Mouse (Mus musculus): ENCODE measurements at regions not wholly inside any gene's neighbourhood (a gene's known extent, or its start where the extent isn't known, plus 50 kb on each side); places are given as distances from the start of the nearest gene placed in this dataset.

DNA sequence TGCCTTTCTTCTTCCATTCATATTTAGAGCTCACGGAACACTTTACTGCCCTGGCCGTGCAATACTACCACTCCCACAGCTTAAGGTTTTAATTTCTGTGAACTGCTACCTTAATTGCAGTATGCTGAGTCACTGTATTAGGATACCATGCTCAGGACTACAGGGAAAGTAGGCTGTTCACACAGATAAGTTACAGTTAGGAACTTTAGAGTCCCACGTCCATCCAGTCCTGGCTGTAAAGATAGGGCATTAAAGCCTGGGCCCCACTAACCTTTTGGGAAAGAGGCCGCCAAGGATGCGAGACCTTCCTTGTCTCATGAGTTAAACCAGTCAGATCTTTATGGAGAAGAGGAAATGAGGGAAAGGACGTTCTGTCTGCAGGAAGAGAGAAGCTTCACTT is 574.6 kb downstream of the Stpg2 start:
- DNase-seq (ENCODE audit: inconsistent ontology term) = no peak

DNA sequence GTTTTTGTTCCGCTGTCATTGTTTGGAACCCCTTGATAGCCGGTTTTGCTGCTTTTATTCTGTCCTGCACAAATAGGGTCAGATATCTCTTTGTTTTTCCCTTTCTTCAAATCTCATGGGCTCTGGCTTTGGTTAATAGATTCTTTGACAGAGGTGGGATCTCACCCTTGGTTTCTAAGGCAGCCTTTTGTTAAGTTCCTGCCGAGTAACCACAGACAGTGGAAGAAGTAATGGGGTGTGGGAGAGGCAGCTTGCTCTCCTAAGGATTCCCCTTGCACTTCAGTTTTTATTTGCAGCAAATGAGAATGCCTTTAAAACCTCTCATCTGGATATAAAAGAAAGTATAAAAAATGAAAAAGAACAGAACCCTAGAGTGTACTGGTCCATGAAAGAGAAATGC is 577.9 kb downstream of the Stpg2 start:
- no peak for DNase-seq (ENCODE audit: inconsistent ontology term)

DNA sequence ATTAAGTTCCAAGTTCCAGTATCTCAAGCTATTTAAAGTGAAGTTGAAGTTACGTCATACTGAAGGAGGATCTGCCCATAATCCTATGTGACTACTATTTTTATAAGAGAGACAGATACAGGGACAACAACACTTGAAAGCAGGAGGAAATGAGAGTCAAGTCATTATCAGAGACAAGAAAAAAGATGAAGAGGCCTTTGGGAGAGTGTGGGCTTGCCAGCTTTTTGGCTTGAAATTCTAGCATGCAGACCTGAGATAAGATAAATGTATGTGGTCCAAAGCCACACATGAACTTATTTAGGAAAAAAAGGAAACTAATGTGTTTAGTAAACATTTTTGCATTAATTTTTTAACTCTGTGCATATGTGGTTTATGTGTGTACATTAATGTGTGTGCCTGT is 581.0 kb downstream of the Stpg2 start:
- no peak for DNase-seq (ENCODE audit: inconsistent ontology term)

DNA sequence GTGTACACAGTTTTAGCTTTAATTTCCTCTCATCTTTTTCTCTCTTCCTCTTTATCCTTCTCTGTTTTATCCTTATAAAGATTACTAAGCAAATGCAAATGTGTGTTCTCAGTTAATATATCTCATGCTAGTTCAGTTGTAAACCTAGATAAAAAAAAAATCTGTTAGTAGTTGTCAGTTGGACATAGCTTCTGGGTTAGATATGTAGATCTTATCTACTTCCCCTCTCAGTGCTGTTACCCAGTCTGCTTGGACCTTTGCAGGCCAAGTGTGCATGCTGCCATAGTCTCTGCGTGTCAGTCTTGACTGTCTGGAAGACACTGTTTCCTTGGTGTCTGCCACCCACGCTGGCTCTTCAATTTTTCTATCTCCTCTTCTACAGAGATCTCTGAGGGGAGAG is 583.4 kb downstream of the Stpg2 start:
- DNase-seq (ENCODE audit: inconsistent ontology term) = no peak

DNA sequence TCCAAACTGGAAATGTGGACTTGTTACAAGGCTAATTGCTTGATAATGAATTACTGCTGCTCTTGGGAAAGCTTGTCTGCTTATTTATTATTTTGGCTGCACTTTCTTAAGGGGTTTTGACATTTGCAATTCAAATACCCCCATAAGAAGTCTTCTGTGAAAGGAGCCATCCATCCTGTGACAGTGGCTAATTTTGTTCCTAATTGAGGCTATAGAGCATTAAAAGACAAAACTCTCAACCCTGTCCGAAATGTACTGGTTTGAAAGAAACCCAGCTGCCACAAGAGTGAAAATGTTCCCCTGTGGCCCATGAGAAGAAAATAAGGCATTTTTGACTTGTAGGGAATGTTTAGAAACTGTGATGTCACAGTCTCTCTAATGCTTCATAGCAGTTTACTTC is 591.2 kb downstream of the Stpg2 start:
- no peak for DNase-seq (ENCODE audit: inconsistent ontology term)

DNA sequence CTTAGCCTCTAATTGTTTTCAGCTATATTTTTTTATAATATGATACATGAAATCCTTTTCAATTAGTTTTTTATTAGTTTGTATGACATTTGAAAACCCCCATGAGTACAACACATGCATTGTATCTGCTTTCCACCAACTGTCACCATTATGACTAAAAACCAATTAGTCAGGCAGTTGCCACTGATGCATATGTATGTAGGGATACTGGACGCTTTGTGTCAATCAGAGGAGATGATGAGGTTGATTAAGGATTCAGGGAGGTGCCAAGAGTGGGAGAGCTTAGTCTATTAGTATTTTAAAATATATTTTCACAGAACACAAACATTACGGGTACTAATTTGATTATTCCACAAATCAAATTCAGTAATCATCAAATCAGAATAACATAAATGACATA is 593.6 kb downstream of the Stpg2 start:
- no peak for DNase-seq (ENCODE audit: inconsistent ontology term)

DNA sequence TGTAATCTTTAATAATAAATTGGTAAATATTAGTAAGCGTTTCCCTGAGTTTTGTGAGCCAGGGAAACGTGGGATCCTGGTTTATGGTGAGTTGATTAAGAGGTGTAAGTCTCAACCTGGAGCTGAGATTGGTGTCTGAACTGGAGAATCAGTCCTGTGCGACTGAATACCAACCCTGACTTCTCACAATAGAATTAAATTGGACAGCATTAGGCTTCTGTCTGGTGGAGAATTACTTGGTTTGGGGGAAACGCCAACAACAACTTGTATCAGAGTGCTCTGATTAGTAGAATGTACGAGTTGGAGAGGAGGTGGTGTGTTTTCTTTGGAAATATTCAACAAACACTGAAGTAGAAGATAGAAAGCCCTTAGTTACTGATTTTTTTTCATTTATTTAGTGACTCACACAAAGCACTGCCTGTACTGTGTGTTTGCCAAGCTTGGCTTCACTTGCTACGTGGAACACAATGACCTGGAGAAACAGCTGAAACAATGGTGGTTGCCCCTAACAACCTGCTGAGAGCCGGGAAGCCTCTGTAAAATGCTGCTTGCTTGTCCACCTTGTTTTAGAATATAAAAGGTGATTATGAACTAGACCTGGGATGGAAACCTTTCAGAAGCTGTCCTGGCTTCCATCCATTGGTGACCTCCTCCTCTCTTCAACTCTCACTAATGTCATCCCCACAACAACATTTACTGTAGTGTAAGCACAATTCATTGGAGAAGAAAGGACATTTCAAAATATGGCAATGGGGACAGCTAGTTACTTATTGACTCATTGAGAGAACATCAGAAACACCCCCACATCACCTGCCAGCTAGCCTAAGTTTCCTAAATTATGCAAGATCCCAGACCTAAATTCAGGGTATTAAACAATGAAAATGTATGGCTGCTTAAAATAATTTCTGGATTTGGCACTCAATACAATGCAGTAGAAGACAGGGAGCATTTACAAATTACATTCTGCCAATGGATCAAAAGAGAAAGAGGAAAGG is 597.5 kb downstream of the Stpg2 start:
- peak; percentile 76 for DNase-seq (ENCODE audit: inconsistent ontology term)

DNA sequence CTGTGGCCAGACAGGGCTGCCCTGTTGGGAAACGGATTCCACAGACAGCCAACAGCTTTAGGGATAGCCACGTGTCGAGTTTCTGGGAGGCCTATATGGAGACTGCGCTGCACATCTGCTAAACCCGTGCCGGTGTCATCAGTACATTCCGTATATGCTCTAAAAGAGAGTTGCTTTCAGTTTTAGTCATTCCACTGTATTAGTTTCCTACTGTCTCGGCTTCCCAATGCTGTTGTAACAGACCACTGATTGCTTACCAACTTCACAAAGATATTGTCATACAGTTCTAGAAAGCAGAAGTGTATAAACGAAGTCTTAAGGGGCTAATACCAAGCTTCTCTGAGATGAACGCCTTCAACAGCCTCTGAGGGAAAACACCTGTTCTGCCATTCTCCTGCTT is 622.5 kb downstream of the Stpg2 start:
- no peak for DNase-seq (ENCODE audit: inconsistent ontology term)

DNA sequence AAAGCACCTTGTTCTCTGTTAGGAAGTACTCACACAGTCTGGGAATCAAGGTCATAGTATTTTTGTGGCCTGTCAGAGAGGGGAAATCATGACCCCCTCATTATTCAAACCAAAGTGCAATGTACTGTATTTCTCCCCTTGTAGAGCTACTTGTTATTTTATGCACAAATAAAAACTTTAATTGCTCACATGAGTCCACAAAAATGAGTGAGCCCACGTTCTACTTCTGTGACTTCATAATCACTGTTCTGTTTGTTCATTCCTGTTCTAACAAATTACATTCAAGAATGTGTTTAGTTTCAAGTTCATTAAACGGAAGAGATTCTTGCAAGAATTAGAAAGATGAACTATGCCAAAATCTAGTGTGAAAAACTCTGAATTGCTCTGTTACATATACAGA is 623.1 kb downstream of the Stpg2 start:
- DNase-seq (ENCODE audit: inconsistent ontology term) = peak; percentile 82

DNA sequence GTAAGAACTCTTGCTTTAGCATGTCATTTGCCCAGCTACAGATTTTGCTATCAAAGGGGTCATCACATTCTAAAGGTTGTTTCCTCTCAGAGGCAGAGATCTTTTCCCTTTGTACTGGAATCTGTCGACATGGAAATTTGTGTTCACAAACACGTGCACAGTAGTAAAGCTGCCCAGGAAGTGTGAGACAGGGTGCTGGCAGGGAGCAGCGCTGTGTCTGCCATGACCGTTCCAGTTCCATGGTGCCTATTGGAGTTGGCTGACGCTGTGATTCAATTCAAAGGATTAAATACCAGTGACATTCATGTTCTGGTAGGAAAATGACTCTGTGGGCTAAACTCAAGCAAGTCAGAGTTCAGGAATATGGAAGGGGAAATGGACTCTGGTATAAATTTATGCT is 627.1 kb downstream of the Stpg2 start:
- DNase-seq (ENCODE audit: inconsistent ontology term) = no peak

DNA sequence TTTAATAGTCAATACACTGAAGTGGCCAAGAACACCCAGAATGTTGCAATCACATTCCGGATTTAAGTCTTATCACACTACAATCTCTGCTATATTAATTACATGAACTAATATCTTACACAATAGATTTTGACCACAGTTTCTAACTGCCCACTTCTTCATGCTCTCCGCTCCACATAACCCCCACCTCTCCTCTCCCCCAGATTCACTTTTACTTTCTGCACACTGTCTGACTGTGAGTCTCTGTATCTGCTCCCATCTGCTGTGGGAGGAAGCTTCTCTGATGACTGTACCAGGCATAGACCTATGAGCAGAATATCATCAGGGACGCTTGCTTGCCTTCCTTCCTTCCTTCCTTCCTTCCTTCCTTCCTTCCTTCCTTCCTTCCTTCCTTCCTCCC is 636.5 kb downstream of the Stpg2 start:
- no peak for DNase-seq (ENCODE audit: inconsistent ontology term)

DNA sequence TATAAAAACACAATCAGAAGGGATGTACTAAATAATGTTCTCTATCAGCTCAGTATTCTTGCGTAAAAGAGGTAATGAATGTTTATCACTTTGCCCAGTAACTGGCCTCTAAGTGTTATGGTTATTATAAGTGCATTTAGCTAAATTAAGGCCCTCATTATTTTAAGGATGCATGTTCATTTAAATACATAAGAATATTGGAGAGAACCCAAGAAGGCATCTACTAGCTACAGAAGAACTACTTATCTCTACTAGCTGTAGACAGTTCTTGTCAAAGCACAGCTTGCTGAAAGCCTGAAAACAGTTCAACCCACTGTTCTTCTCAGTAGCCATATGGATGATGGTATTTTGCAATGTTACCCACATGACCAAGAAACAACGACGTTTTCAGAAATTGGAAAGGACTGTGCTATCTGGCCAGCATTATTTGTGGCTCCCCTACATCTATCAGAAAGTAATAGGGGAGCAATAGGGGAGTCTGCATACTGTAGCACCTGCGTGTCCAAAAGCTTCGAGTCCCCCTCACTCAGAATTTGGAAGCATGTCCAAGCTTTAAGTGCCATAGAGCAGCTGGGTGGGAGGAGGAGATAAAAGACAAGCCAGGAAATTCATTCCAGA is 637.6 kb downstream of the Stpg2 start:
- DNase-seq (ENCODE audit: inconsistent ontology term) = no peak

DNA sequence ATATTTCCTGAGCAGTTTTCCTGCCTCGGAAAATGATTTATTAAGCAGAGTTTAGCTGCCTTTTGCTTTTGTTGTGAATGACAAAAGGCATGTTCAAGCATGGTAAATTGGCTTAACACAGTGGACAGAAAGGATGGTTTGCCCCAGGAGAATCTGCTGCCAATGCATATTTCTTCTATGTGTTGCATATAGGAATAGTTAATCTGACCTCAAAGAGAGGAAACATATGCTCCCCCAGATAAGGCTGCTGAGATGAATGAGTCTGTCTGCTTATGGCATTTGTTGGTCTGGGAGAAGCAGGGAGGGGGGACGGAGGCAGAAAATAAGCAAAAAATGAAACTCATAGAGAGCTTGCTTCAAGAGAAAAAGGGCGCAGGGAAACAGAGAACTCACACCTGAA is 638.9 kb downstream of the Stpg2 start:
- DNase-seq (ENCODE audit: inconsistent ontology term) = no peak

DNA sequence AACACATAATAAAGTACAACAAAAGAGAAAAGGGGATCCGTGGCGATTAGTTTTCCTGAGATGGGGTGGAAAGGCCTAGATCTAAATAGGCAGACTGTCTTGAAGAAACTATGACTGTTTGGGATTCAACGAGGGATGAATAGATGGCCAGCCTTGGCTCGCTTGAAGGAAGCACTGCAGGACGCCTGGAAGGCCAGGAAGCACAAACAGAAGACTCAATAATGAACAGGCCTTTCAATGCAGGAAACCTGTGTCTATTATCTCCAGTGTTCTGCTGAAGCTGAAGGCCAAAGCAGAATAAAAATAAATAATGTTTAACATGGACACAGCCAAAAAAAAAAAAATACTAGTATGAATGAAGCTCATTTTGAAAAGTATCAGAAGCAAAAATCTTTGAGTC is 642.3 kb downstream of the Stpg2 start:
- no peak for DNase-seq (ENCODE audit: inconsistent ontology term)

DNA sequence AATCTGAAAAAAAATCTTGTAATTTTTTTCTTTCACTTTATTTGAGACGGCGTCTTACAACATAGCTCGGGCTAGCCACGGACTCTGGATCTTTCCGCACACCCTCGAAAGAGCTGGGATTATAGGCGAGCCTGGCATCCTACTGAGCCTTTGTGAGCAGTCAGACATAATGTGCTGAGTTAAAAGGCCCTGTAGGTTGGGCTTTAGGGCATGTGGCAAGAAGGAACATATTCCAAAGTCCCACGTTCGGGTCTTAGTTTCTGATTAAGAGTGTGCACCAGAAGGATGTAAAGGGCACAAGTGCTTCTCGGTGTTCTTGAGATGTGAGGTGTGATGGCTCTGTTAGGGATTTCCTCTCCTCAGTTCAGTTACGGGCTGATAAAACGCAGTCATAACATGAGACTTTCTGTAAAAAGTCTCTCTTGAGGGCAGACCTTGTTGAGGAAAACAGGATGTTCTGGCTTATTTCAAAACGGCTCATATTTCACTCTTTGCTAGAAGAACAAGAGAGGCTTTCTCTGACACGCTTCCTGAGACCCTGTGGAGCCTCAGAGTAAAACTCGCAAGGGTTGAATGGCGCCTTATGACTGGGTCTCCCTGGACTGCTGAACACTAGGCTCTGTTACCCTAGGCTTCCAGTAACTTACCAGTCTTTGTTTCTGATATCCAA is 654.6 kb downstream of the Stpg2 start:
- peak; percentile 19 for DNase-seq (ENCODE audit: inconsistent ontology term)

DNA sequence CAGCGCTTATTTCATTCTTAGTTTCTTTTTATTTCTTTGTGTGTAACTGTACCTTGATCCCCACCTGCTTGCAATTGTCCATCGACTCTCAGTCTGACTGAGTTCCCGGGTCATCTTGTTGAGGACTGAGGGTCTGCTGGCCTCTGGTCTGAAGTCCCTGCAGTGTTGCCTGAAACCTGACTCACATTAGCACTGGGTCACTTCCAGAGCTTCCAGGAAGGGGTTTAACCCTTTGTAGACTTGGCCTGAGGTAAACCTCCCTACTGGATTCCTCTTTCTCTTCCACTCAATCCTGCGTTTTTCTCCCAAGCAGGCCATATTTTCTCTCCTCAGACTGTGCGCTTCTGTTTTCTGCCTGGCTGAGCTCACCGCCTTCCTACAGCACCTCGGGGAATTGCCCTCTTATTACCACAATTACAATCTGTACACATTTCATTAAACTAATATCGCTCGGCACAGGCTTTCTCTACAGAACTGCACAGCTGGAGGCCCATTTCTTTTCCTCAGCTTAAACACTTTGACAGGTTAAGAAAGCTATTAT is 655.4 kb downstream of the Stpg2 start:
- peak; percentile 29 for DNase-seq (ENCODE audit: inconsistent ontology term)

DNA sequence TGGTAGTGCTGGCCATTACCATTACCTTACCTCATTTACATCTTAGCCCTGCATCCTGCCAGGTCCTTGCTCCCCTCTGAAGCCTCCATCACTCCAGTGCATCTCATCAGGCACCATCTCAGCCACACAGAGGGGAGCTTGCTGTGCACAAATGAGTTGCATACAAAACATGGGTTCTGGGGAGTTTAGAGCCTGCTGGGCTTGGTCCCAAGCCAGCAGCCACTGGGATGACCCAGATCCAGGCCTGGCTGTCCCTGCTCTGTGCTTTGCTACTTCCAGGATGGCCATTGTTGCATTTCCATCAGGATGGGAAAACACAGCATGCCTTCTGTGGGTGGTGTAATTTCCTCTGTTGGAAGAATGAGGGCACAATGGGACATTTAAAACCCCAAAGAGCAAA is 660.8 kb downstream of the Stpg2 start:
- DNase-seq (ENCODE audit: inconsistent ontology term) = peak; percentile 93

DNA sequence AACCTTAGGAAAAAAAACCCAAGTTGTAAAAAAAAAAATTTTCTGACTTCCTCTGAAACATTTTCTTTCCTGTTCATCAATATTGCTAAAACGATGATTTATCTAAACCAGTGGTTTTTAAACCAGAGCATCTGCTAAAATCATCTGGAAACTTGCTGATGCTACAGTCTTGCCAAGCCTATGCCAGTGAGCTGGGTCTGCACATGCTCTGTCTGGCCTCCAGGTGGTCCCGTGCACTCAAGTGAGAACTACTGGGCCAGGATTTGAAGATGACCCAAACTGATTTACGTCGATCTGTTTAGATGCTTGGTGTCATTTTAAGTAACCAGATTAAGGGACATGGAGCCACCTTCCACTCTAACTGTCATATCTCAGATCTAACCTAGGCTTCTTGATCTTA is 661.5 kb downstream of the Stpg2 start:
- no peak for DNase-seq (ENCODE audit: inconsistent ontology term)

DNA sequence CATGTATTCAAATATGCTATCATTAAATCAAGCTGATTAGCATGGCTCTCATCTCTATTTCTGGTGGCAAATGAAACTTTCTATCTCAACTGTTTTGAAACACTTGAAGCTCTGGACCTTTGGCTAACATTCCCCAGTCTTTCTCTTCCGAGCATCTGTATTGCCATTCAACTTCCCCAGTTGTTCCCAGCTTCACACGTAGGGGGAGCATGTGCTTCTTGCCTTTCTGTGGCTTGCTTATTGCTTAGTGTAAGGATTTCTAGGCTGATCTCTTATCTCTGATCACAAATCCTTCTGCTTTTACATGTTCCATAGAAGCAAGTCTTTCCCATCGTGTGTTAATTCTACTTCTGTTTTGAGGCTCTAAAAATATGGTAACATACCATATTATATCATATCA is 662.0 kb downstream of the Stpg2 start:
- DNase-seq (ENCODE audit: inconsistent ontology term) = no peak

DNA sequence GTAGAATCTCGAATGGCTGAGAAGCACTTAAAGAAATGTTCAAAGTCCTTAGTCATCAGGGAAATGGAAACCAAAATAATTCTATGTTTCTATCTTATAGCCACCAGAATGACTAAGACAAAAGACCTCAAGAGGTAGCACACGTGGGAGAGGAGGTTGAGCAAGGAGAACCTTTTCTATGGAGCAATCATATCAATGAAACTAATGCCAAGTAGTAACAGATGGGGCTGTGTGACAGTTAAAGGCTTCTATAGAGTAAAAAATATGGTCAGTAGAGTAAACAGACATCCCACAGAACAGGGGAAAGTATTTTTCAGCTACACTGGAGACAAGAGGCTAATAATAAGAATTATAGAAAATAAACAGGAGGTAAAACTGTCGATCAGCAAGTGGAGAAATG is 664.3 kb downstream of the Stpg2 start:
- no peak for DNase-seq (ENCODE audit: inconsistent ontology term)

DNA sequence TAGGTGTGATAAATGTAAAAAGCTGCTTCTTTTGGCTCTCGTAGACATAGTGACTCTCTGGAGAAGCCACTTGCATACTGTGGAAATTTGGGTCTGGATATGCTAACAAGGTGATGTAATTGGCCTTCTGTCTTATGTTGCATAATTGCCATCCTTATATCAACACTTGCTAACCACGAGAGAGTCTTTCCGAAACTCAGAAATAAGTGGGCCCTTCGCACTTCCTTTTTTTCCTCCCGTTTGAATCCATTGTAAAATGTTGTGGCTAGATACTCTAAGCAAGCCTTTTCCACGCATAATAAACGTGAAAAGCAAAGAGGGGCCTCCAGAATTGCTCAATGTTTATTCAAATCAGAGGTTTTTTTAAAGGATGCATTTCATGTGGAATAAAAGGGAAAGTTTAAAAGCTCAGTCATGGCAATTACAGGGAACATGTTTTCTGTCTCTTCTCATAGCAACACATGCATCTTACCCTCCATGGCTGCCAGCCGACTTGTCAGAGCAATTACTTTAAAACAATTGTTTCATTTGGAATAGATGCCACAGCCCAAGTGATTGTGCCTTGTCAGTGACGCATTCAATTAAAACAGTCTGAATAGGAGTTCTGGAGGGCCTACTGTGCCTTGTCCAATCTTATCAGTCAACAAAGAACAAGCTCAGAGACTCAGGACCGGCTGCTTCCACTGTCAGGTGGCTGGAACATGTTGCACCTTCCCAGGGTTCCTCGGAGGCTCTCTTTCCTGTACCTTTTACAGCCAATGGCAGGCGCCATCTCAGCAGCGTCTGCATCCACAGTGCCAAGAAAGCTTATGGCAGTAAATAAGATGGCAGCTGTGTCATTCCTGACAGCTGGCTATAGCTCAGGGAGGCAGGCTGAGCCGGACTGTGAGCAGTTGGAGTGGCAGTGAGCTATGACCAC is 680.7 kb downstream of the Stpg2 start:
- peak; percentile 89 for DNase-seq (ENCODE audit: inconsistent ontology term)
